Mouse (Mus musculus) cortical plate, adult 2 months (tissue): Measurements from ENCODE around the gene Acot7.

Experiments
- CTCF ChIP-seq: fragments of 200-500 bp; IDR thresholded peaks from 2 replicates; pipeline ENCODE4 v1.5.1; 2011; ENCODE audit warnings: mild to moderate bottlenecking, control low read depth, low read length; ENCODE audit not compliant: insufficient read depth; ENCODE audit errors: extremely low read depth
- POLR2A ChIP-seq: fragments of 200-500 bp; IDR thresholded peaks from 2 replicates; pipeline ENCODE4 v1.6.1; 2011; ENCODE audit warnings: mild to moderate bottlenecking, low read length, control low read depth; ENCODE audit not compliant: insufficient read depth; ENCODE audit errors: extremely low read depth

- TF ChIP-seq POLR2A (no peak), CTCF (no peak)
Observed at GRCm38 (mm10) chr4:152212091-152212505, 34.2 kb downstream of the Acot7 start.
